Mouse (Mus musculus) forebrain, embryonic 13.5 days (tissue): ENCODE measurements at regions not wholly inside any gene's neighbourhood (a gene's known extent, or its start where the extent isn't known, plus 50 kb on each side); places are given as distances from the start of the nearest gene placed in this dataset.

ENCODE experiments used
- ATAC-seq: fragments of 200-750 bp; cut with Nextera tagmentation; 2 replicates; pipeline ENCODE4 v1.8.0; 2017
- H3K27ac ChIP-seq: fragments of 300-500 bp; sonication (generic); 2 replicates; pipeline ENCODE4 v1.5.1; 2015; ENCODE audit warnings: inconsistent platforms, mild to moderate bottlenecking, moderate library complexity
- H3K27me3 ChIP-seq: fragments of 300-500 bp; sonication (generic); 2 replicates; pipeline ENCODE4 v1.6.1; 2015; ENCODE audit warnings: mild to moderate bottlenecking, inconsistent platforms
- H3K36me3 ChIP-seq: fragments of 300-500 bp; sonication (generic); 2 replicates; pipeline ENCODE4 v1.6.1; 2015; ENCODE audit warnings: mild to moderate bottlenecking, inconsistent platforms; ENCODE audit not compliant: poor library complexity, severe bottlenecking
- H3K4me1 ChIP-seq: fragments of 300-500 bp; sonication (generic); 2 replicates; pipeline ENCODE4 v1.6.1; 2015; ENCODE audit warnings: inconsistent platforms
- H3K4me2 ChIP-seq: fragments of 300-500 bp; sonication (generic); 2 replicates; pipeline ENCODE4 v1.6.1; 2015; ENCODE audit warnings: inconsistent platforms, mild to moderate bottlenecking, moderate library complexity
- H3K4me3 ChIP-seq: fragments of 300-500 bp; sonication (generic); 2 replicates; pipeline ENCODE4 v1.5.1; 2015; ENCODE audit warnings: mild to moderate bottlenecking, inconsistent platforms
- H3K9ac ChIP-seq: fragments of 300-500 bp; sonication (generic); 2 replicates; pipeline ENCODE4 v1.6.1; 2015; ENCODE audit warnings: mild to moderate bottlenecking, inconsistent platforms
- H3K9me3 ChIP-seq: fragments of 300-500 bp; sonication (generic); replicated peaks from 2 replicates; pipeline ENCODE4 v1.6.1; 2016; ENCODE audit warnings: inconsistent platforms
- WGBS: fragments of 180-500 bp; shearing (Covaris S2); methylation state at CpG from one replicate; pipeline ENCODE4 v1.1.7; 2015; 5-methylcytosine and 5-hydroxymethylcytosine counted together

DNA sequence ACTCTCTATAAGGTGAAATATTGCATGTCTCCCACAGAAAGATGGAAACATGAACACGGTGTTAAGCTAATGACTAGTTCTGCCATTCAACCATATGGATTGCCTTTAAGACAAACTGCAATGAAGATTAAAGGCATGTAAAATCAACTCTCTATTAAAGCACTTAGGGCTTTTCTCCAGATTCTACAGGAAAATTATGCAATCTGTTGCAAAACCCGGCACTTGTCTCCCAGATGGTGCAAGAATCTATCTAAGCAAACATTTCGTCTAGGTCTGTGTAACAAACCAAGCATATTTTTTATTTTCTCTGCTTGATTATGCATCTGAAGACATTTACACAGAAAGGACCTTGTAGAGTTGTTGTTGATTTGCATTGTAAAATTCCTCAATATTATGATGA lies 1682.9 kb downstream of the Cdh8 start:
- 79% methylated on average over 3 of the region's 3 CpGs for WGBS
- H3K27me3 ChIP-seq: no peaks in the 10 kb centered on the region
- H3K4me2 ChIP-seq: no peak overlapping the region
- H3K27ac ChIP-seq: no peak overlapping the region
- H3K4me3 ChIP-seq: no peak overlapping the region
- no peaks in the 10 kb centered on the region for H3K36me3 ChIP-seq
- H3K4me1 ChIP-seq: no peaks in the 10 kb centered on the region
- ATAC-seq: peak; percentile 43; the same call in 1 of the 2 replicates
- H3K9ac ChIP-seq: no peak overlapping the region
- H3K9me3 ChIP-seq: no peaks in the 10 kb centered on the region

DNA sequence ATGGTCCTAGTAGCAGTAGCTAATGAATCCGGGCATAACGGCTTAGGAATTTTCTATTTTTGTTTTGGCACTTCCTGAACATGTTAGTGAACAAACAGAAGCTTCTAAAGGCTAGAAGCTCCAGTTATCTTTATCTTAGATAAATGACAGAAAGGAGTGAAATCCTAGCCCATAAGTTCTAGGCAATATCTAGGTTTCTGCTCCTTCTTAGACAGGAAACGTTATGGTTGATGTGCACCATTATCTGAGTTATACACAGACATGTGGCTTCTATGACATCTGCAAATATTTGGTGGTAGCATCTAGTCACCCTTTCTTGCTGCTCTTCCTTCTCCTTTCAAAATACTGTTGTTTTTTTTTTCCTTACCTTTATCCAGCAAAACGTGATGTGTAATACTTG lies 1693.6 kb downstream of the Cdh8 start:
- H3K4me3 ChIP-seq: no peak overlapping the region
- 87% methylated on average over 4 of the region's 4 CpGs for WGBS
- H3K27me3 ChIP-seq: no peaks in the 10 kb centered on the region
- H3K9ac ChIP-seq: no peak overlapping the region
- ATAC-seq: no peak
- H3K4me2 ChIP-seq: no peak overlapping the region
- no peaks in the 10 kb centered on the region for H3K9me3 ChIP-seq
- no peaks in the 10 kb centered on the region for H3K4me1 ChIP-seq
- H3K36me3 ChIP-seq: no peaks in the 10 kb centered on the region
- no peak overlapping the region for H3K27ac ChIP-seq

DNA sequence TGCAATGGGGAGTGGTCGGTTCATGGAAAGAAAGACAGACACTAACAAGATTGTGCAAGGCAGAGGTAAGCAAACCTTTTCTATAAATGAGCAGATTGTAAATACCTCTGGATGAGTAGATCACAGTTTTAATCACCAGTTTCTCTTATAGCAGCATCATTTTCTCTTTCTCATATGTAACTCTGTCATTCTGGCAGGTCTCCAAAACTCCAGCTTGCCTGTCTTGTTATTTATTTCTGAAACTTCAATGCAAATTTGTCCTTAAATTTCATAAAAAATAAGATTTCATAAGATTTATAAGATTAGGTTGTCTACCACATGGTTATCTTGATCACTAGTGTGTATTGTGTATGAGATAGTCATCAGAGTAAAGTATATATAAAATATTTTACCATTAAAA lies 1714.6 kb downstream of the Cdh8 start:
- Histone ChIP-seq H3K36me3 (no peaks in the 10 kb centered on the region), H3K9ac (no peak overlapping the region), H3K4me3 (no peak overlapping the region), H3K9me3 (no peaks in the 10 kb centered on the region), H3K27me3 (no peaks in the 10 kb centered on the region), H3K27ac (no peak overlapping the region), H3K4me1 (no peaks in the 10 kb centered on the region), H3K4me2 (no peak overlapping the region)
- no peak for ATAC-seq
- 86% methylated on average over 1 of the region's 1 CpGs for WGBS

DNA sequence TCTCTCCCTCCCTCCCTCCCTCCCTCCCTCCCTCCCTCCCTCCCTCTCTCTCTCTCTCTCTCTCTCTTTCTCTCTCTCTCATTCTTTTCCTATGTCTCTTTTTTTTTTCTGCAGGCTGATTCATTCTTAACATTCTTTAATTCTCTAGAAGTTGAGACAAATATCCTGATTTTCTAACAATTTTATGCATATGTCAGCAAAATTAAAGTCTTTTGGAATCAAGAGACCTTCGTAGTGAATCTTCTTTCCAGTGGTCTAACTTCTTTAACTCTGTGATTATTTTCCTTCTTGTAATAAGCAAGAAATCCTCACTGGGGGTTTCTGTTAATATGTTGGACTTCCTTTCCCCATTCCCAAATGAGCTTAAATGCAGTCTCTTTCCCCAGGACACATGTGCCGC lies 1751.9 kb downstream of the Cdh8 start:
- H3K9me3 ChIP-seq: no peaks in the 10 kb centered on the region
- H3K27ac ChIP-seq: no peak overlapping the region
- H3K4me1 ChIP-seq: no peaks in the 10 kb centered on the region
- H3K27me3 ChIP-seq: no peaks in the 10 kb centered on the region
- no peak overlapping the region for H3K9ac ChIP-seq
- no peak for ATAC-seq
- WGBS: 98% methylated on average over 2 of the region's 2 CpGs
- no peak overlapping the region for H3K4me2 ChIP-seq
- H3K36me3 ChIP-seq: no peaks in the 10 kb centered on the region
- H3K4me3 ChIP-seq: no peak overlapping the region

DNA sequence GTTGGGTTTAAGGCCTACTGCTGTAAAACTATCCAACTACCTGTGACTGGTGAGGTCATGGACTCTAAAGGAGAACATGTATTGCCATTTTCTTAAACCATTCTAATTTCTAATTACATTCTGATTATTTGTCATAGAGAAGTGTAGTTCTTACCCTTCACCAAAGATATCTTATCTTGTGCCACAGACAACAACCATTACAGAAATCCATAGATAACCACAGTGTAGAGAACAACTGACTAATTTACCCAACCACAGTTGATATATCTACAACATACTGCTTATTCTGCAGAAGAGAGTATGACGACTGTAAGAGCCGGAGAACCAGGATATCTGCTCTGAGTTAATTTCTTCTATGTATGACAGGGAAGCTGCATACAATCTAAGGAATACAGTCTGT lies 1754.1 kb downstream of the Cdh8 start:
- Histone ChIP-seq H3K27me3 (no peaks in the 10 kb centered on the region), H3K9me3 (no peaks in the 10 kb centered on the region), H3K4me2 (no peak overlapping the region), H3K4me1 (no peaks in the 10 kb centered on the region), H3K9ac (no peak overlapping the region), H3K36me3 (no peaks in the 10 kb centered on the region), H3K27ac (no peak overlapping the region), H3K4me3 (no peak overlapping the region)
- 97% methylated on average over 2 of the region's 2 CpGs for WGBS
- no peak for ATAC-seq

DNA sequence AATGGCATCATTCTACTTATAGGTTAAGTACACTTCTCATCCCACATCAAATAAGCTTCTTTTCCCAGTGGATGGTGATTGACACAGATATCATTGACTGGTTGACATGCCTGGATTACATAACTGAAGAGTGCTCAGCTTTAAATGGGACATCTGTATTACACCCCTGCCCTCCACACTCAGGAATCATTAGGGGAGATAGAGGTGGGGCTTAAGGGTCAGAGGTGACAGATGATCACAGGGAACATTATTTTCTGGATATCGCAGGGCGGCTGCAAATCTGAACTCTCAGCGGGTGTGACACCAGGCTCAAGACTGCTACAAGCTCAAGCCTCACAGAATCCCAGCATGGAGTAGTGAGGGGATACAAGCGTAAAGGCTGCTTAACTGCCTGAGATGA lies 1763.5 kb upstream of the Got2 start:
- H3K4me3 ChIP-seq: no peak overlapping the region
- no peaks in the 10 kb centered on the region for H3K9me3 ChIP-seq
- H3K27ac ChIP-seq: no peak overlapping the region
- H3K9ac ChIP-seq: no peak overlapping the region
- 71% methylated on average over 4 of the region's 4 CpGs for WGBS
- peak; percentile 41; the same call in 1 of the 2 replicates for ATAC-seq
- H3K4me1 ChIP-seq: no peaks in the 10 kb centered on the region
- H3K36me3 ChIP-seq: no peaks in the 10 kb centered on the region
- no peak overlapping the region for H3K4me2 ChIP-seq
- H3K27me3 ChIP-seq: no peaks in the 10 kb centered on the region

DNA sequence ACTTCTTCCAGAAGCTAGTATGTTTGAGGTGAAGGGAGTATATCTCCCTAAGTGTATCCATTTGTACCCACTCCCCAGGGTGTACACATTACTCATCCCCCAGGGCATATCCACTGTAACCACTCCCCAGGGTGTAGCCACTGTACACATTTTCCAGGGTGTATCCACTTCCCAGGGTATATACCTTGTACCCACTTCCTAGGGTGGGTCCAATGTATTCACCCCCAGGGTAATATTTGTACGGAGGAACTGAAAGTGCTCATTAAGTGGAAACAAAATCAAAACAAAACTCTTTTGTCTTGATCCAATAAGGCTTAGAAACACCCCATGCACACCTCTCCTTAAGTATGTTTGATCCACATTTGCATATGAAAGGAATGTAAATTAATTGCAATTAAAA lies 1744.6 kb upstream of the Got2 start:
- Histone ChIP-seq H3K4me3 (no peak overlapping the region), H3K9me3 (no peaks in the 10 kb centered on the region), H3K4me1 (peaks cover 10% of the 10 kb centered on the region), H3K4me2 (no peak overlapping the region), H3K27me3 (no peaks in the 10 kb centered on the region), H3K36me3 (no peaks in the 10 kb centered on the region), H3K9ac (no peak overlapping the region), H3K27ac (no peak overlapping the region)
- WGBS: 3% methylated on average over 1 of the region's 1 CpGs
- peak; percentile 80; the same call in 1 of the 2 replicates for ATAC-seq
